Mouse (Mus musculus) hindbrain, embryonic 11.5 days (tissue): ENCODE data around the gene Myt1l. TPM values are rescaled to one million over a fixed set of nuclear protein-coding genes. Genes with fewer than 3 reads are reported as not detected.

ENCODE experiments used
- ATAC-seq: fragments of 200-750 bp; cut with Nextera tagmentation; 2 replicates; pipeline ENCODE4 v1.8.0; 2017; ENCODE audit warnings: mild to moderate bottlenecking, moderate TSS enrichment, moderate library complexity; ENCODE audit not compliant: low FRiP score
- DNase-seq: peaks from one replicate; pipeline ENCODE4 v3.0.0-alpha.2; 2015; ENCODE audit warnings: low spot score
- H3K27ac ChIP-seq: fragments of 300-500 bp; sonication (generic); 2 replicates; pipeline ENCODE4 v1.5.1; 2014; ENCODE audit warnings: mild to moderate bottlenecking, low read depth, low read length
- H3K27me3 ChIP-seq: fragments of 300-500 bp; sonication (generic); 2 replicates; pipeline ENCODE4 v1.6.1; 2014; ENCODE audit warnings: mild to moderate bottlenecking, low read length, moderate library complexity, mixed read lengths; ENCODE audit not compliant: control insufficient read depth, insufficient read depth
- H3K36me3 ChIP-seq: fragments of 300-500 bp; sonication (generic); 2 replicates; pipeline ENCODE4 v1.6.1; 2014; ENCODE audit warnings: mild to moderate bottlenecking, low read length, moderate library complexity, mixed read lengths; ENCODE audit not compliant: control insufficient read depth, insufficient read depth
- H3K4me1 ChIP-seq: fragments of 300-500 bp; sonication (generic); replicated peaks from 2 replicates; pipeline ENCODE4 v1.6.1; 2014; ENCODE audit warnings: low read length, mixed read lengths; ENCODE audit not compliant: control insufficient read depth, insufficient read depth
- H3K4me2 ChIP-seq: fragments of 300-500 bp; sonication (generic); replicated peaks from 2 replicates; pipeline ENCODE4 v1.6.1; 2014; ENCODE audit warnings: mild to moderate bottlenecking, low read depth, low read length
- H3K4me3 ChIP-seq: fragments of 300-500 bp; sonication (generic); 2 replicates; pipeline ENCODE4 v1.5.1; 2014; ENCODE audit warnings: low read depth, low read length
- H3K9ac ChIP-seq: fragments of 300-500 bp; sonication (generic); 2 replicates; pipeline ENCODE4 v1.6.1; 2014; ENCODE audit warnings: low read depth, low read length
- H3K9me3 ChIP-seq: fragments of 300-500 bp; sonication (generic); 2 replicates; pipeline ENCODE4 v1.6.1; 2016; ENCODE audit warnings: low read length; ENCODE audit not compliant: control insufficient read depth
- WGBS: fragments of 180-500 bp; shearing (Covaris S2); extraction: QIAGEN DNeasy Blood & Tissue Kit; methylation state at CpG from one replicate; pipeline ENCODE4 v1.1.7; 2014; 5-methylcytosine and 5-hydroxymethylcytosine counted together
- polyA plus RNA-seq: library from polyadenylated mRNA; unstranded; fragments of >200 nt; fragmentation: Nextera tagmentation; extraction: Ambion mirVana; gene quantifications from 2 replicates; pipeline ENCODE4 v1.2.1, GENCODE M21; 2014

The Myt1l gene
- polyA plus RNA-seq, 1 experiment from 2014 or later = 30.9 TPM

DNA sequence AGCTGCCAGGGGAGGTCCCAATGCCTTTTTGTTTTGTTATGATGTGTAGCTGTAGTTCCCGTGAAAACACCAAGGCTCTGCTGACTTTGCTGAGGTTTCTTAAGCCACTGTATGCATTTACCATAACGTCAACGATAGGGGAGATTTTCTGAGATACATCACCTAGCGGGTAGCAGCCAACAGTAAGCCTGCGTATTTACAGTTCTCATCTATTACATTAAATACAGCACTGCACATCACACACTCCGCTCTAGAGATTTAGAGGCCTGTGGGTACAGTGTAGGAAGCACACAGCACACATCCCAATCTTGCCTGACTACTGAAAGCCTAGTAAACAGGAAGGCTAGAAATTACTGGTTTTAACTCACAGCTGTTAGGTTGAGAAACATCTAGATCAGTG is 6.1 kb downstream of the Myt1l start:
- no peaks in the 10 kb centered on the region; the same call in 1 of the 2 replicates for H3K4me1 ChIP-seq
- ATAC-seq = no peak
- H3K27ac ChIP-seq = peak overlapping the region; percentile 78
- DNase-seq = peak; percentile 42
- no peaks in the 10 kb centered on the region for H3K9me3 ChIP-seq
- WGBS = 6% methylated on average over 6 of the region's 6 CpGs
- H3K9ac ChIP-seq = peak overlapping the region; percentile 62
- H3K4me3 ChIP-seq = peak overlapping the region; percentile 34
- H3K27me3 ChIP-seq = peaks cover 4% of the 10 kb centered on the region; the same call in 1 of the 2 replicates
- H3K4me2 ChIP-seq = peak overlapping the region; percentile 52
- H3K36me3 ChIP-seq = no peaks in the 10 kb centered on the region

DNA sequence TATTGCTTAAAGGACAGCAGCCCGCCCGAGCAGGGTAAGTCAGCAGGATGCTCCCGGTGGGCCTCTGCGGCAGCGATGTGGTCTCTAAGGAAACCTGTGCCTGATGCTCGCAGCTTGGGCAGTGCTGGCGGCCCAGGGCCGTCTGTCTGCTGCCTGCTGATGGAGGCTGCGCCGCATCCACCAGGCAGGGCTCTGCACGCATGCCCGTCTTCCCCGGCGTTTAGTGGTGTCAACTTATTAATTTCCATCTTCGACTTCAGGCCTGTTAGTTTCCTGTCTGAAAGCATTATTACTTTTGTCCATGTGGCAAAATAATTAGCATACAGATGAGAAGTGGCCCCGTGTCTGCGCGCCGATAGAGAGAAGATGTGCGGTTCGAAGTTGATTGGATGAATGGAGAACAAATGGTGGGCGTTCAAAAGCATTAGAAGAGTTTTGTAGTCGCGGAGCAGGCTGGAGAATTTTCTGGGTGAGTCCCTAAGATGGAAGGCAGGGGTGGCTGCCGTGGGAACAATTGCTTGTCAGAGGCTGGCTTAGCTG is 6.6 kb downstream of the Myt1l start:
- WGBS = under 1% methylated on average over 25 of the region's 25 CpGs
- Histone ChIP-seq H3K27me3 (peaks cover 4% of the 10 kb centered on the region; the same call in 1 of the 2 replicates), H3K27ac (peak overlapping the region; percentile 78), H3K9me3 (no peaks in the 10 kb centered on the region), H3K4me2 (peak overlapping the region; percentile 52), H3K9ac (peak overlapping the region; percentile 62), H3K36me3 (no peaks in the 10 kb centered on the region), H3K4me1 (no peaks in the 10 kb centered on the region; the same call in 1 of the 2 replicates), H3K4me3 (peak overlapping the region; percentile 34)
- ATAC-seq (peak; percentile 54), DNase-seq (peak; percentile 52)

DNA sequence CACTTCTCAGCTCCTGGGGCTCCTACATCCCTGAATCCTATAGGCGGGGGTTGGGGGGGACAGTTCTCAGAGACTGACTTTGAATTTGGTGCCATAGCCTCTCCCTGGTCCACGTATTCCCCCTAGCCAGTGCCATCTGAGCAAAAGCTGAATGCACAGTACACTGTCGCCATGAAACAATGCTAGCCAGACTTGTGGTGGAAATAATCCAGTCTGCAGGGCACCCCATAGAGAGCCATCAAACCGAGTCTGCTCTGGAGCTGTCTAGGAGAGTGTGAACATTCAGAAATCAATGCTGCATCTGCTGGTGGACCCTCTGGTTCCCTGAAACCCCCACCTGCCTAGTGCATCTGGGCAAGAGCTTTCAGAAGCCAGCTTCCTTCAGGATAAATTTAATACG is 9.7 kb downstream of the Myt1l start:
- 47% methylated on average over 5 of the region's 5 CpGs for WGBS
- H3K27me3 ChIP-seq = peaks cover 4% of the 10 kb centered on the region; the same call in 1 of the 2 replicates

DNA sequence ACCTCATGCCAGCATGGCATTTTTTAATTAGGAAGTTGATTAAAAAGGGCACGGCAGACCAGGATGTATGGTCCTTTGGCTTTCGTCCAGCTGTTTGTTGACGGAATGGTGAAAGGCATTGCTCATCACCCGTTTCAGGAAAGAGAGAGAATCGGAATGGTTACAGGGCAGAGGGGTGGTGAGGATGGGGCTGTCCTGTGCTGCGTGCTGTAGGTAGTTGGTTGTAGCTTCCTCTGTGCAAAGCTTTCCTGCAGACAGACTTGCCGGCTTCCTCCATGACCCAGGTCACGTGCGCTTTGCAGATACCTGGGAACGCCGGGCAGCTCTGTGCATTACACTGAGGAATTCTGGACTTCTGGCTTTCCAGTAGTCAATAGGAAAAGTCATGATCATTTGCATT is 10.3 kb downstream of the Myt1l start:
- Histone ChIP-seq H3K4me3 (no peak overlapping the region), H3K9me3 (no peaks in the 10 kb centered on the region), H3K27me3 (peaks cover 3% of the 10 kb centered on the region; the same call in 1 of the 2 replicates), H3K36me3 (no peaks in the 10 kb centered on the region), H3K27ac (no peak overlapping the region), H3K4me2 (no peak overlapping the region), H3K4me1 (no peaks in the 10 kb centered on the region), H3K9ac (no peak overlapping the region)
- 84% methylated on average over 11 of the region's 11 CpGs for WGBS
- ATAC-seq = no peak
- no peak for DNase-seq

More for the DNA sequence above, 9.7 kb downstream of the Myt1l start:
- no peak overlapping the region for H3K4me2 ChIP-seq
- H3K9ac ChIP-seq = no peak overlapping the region; the same call in 1 of the 2 replicates
- no peaks in the 10 kb centered on the region for H3K36me3 ChIP-seq
- H3K4me3 ChIP-seq = no peak overlapping the region
- no peak for ATAC-seq
- no peaks in the 10 kb centered on the region for H3K9me3 ChIP-seq
- H3K27ac ChIP-seq = no peak overlapping the region
- DNase-seq = no peak
- no peaks in the 10 kb centered on the region; the same call in 1 of the 2 replicates for H3K4me1 ChIP-seq

DNA sequence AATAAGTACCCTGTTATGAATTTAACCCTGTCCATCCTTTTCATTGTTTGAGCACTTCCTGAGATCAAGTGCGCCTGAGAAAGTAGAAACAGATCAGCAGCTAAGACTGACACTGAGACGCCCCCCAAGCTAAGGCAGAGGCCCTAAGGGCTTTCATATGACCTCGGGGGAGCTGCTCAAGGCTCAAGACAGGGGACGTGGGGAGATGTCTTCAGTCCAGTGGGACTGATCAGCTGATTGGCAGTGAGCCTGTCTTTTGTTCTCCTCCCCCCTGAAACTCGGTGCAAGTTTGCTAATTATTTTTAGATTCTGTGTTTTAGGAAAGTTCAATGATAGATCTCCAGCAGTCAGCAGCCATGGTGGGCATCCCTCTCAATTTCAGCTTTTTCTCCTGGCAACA is 10.9 kb downstream of the Myt1l start:
- Histone ChIP-seq H3K4me1 (no peaks in the 10 kb centered on the region), H3K9ac (no peak overlapping the region), H3K36me3 (no peaks in the 10 kb centered on the region), H3K4me3 (no peak overlapping the region), H3K4me2 (no peak overlapping the region), H3K27ac (no peak overlapping the region), H3K27me3 (no peaks in the 10 kb centered on the region; the same call in 1 of the 2 replicates), H3K9me3 (no peaks in the 10 kb centered on the region)
- ATAC-seq = no peak
- DNase-seq = no peak
- 52% methylated on average over 5 of the region's 5 CpGs for WGBS

DNA sequence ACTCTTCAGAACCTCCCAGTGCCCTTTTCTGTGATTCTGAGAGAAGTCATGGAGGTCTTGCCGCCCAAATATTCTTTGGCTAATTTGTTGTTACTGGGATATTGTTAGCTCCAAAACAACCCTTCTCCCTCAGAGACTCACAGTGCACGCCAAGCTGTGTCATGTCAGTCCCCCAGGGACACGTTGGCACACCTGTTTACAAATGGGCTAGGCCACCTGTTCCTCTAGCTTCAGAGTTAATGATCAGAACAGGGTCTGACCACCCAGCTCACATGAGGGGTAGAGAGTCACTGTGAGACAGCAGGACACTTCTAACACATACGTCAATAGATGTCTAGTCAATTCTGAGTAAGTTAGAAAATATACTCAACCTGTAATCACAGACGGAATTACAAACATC is 12.6 kb downstream of the Myt1l start:
- Histone ChIP-seq H3K27ac (no peak overlapping the region), H3K36me3 (no peaks in the 10 kb centered on the region), H3K9ac (no peak overlapping the region), H3K4me1 (no peaks in the 10 kb centered on the region), H3K27me3 (no peaks in the 10 kb centered on the region), H3K9me3 (no peaks in the 10 kb centered on the region), H3K4me3 (no peak overlapping the region), H3K4me2 (no peak overlapping the region)
- ATAC-seq (no peak), DNase-seq (no peak)
- 82% methylated on average over 5 of the region's 5 CpGs for WGBS

DNA sequence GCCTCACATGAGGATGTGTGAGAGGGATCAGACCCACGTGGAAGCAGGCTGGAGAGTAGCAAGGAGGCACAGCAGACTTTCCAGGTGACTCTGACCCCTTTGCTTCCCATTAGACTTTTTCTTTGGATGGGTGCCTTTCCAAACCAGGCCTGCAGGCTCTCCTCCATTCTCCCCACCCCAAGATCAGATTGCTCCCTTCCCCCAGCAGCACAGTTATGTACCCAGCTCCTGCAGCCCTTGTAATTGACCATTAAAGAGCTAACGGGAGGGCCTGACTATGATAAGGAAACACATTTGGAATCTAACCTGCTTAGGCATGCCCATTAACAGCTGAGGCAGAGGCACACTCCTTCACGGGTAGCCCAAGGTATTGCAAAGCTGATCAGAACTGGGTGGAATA is 17.9 kb downstream of the Myt1l start:
- ATAC-seq (no peak), DNase-seq (no peak)
- Histone ChIP-seq H3K27ac (no peak overlapping the region), H3K4me1 (no peaks in the 10 kb centered on the region), H3K4me3 (no peak overlapping the region), H3K36me3 (no peaks in the 10 kb centered on the region), H3K9me3 (no peaks in the 10 kb centered on the region), H3K4me2 (no peak overlapping the region), H3K9ac (no peak overlapping the region), H3K27me3 (no peaks in the 10 kb centered on the region)
- 64% methylated on average over 3 of the region's 3 CpGs for WGBS

DNA sequence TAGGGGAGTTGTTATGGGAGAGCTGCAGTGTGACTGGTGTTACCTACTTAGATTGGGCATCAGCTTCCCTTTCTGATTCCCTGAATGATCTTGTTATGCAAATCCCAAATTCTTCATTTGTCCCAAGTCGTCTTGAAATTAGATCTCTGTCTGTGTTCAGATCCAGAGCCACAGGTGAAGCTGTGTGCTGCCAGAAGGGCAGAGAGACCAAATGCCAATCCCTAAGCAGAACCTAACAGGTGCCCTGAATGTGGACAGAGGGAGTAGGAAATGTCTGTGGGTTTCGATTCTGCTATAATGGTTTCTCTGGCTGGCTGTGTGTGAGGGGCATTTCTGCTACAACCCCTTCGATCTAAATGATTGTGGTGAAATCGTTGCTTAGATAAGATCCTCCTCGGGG is 18.9 kb downstream of the Myt1l start:
- Histone ChIP-seq H3K27ac (no peak overlapping the region), H3K27me3 (no peaks in the 10 kb centered on the region)
- 79% methylated on average over 5 of the region's 5 CpGs for WGBS

DNA sequence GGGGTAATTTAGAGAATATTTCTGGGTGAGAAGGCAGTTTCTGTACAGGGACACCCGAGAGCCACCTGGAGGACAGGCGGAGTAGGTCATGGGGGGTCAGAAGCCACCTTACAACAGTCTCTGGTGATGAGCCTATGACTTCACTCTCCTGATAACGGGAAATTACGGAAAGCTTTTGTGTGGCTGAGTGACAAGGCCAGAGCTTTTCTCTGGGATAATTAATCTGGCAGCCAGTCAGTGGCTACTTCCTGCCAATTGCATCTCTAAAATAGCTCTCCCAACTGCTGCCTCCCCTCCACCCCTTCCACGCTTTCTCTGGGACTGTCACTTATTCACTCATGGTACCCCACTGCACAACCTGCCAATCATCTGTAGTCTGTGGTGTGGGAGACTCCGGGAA is 19.6 kb downstream of the Myt1l start:
- 65% methylated on average over 6 of the region's 6 CpGs for WGBS
- no peak overlapping the region for H3K9ac ChIP-seq
- no peaks in the 10 kb centered on the region for H3K9me3 ChIP-seq
- ATAC-seq (peak; percentile 35; the same call in 1 of the 2 replicates), DNase-seq (no peak)
- H3K36me3 ChIP-seq = no peaks in the 10 kb centered on the region
- H3K4me1 ChIP-seq = no peaks in the 10 kb centered on the region
- no peaks in the 10 kb centered on the region for H3K27me3 ChIP-seq
- no peak overlapping the region for H3K4me2 ChIP-seq
- H3K4me3 ChIP-seq = no peak overlapping the region
- H3K27ac ChIP-seq = no peak overlapping the region

More for the DNA sequence above, 18.9 kb downstream of the Myt1l start:
- no peaks in the 10 kb centered on the region for H3K9me3 ChIP-seq
- no peak overlapping the region for H3K4me3 ChIP-seq
- ATAC-seq = no peak
- DNase-seq = no peak
- H3K9ac ChIP-seq = no peak overlapping the region
- no peaks in the 10 kb centered on the region for H3K4me1 ChIP-seq
- no peaks in the 10 kb centered on the region for H3K36me3 ChIP-seq
- H3K4me2 ChIP-seq = no peak overlapping the region
